Mouse (Mus musculus) spleen, adult 2 months (tissue): ENCODE results near the gene Bola2. TPM values are rescaled to one million over a fixed set of nuclear protein-coding genes. Genes with fewer than 3 reads are reported as not detected.

Source experiments
- DNase-seq, 2 experiments: peaks; one replicate each; pipeline versions ENCODE4 v3.0.0 to v3.0.0-alpha.2; 2012 to 2021; ENCODE audit warnings: low spot score in 2 of 2, low read depth in 1 of 2
- H3K27ac ChIP-seq: fragments of 200-500 bp; 2 replicates; pipeline ENCODE4 v1.5.1; 2012; ENCODE audit warnings: low read length, inconsistent platforms; ENCODE audit not compliant: insufficient read depth
- H3K27me3 ChIP-seq: fragments of 200-500 bp; 2 replicates; pipeline ENCODE4 v1.6.1; 2012; ENCODE audit warnings: mild to moderate bottlenecking, moderate library complexity, low read length, inconsistent platforms; ENCODE audit not compliant: control insufficient read depth, insufficient read depth
- H3K36me3 ChIP-seq: fragments of 200-500 bp; 2 replicates; pipeline ENCODE4 v1.6.1; 2012; ENCODE audit warnings: mild to moderate bottlenecking, low read length, inconsistent platforms; ENCODE audit not compliant: control insufficient read depth, insufficient read depth
- H3K4me1 ChIP-seq: fragments of 200-500 bp; 2 replicates; pipeline ENCODE4 v1.6.1; 2011; ENCODE audit warnings: inconsistent platforms; ENCODE audit not compliant: control insufficient read depth, insufficient read depth, insufficient read length
- H3K4me3 ChIP-seq: fragments of 200-500 bp; 2 replicates; pipeline ENCODE4 v1.5.1; 2011; ENCODE audit warnings: mild to moderate bottlenecking, inconsistent platforms; ENCODE audit not compliant: insufficient read depth, insufficient read length; ENCODE audit errors: extremely low read depth
- CTCF ChIP-seq: fragments of 200-500 bp; IDR thresholded peaks from 2 replicates; pipeline ENCODE4 v1.5.1; 2011; ENCODE audit warnings: mild to moderate bottlenecking, inconsistent platforms; ENCODE audit not compliant: insufficient read depth, insufficient read length, insufficient replicate concordance; ENCODE audit errors: extremely low read depth
- POLR2A ChIP-seq: fragments of 200-500 bp; IDR thresholded peaks from 2 replicates; pipeline ENCODE4 v1.6.1; 2011; ENCODE audit warnings: low read depth, low read length, inconsistent platforms
- WGBS: fragments of 180-500 bp; shearing (Covaris S2); methylation state at CpG from one replicate; pipeline ENCODE4 v1.1.7; 2018; 5-methylcytosine and 5-hydroxymethylcytosine counted together
- polyA plus RNA-seq: library from polyadenylated mRNA; depleted of rRNA; stranded (reverse); fragments of >200 nt; gene quantifications from 2 replicates; pipeline ENCODE4 v1.2.3, GENCODE M21; 2012; rRNA removed

Gene Bola2
- polyA plus RNA-seq, 1 experiment: 37.4 TPM

DNA sequence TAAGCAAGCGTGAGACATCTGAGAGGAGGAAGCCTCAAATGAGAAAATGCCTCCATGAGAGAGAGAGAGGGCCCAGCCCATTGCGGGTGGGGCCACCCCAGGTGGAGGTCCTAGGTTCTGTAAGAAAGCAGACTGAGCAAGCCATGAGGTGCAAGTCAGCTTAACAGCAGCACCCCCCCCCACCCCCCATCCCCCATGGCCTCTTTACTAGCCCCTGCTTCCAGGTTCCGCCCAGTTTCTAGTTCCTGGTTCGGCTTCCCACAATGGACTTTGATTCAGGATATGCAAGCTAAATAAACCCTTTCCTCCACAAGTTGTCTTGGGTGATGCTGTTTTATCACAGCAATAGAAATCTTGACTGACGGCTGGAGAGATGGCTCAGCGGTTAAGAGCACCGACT lies 53.6 kb downstream of the Bola2 start:
- H3K4me1 ChIP-seq: peaks cover 11% of the 10 kb centered on the region; the same call in 1 of the 2 replicates
- TF ChIP-seq CTCF (no peak), POLR2A (no peak)
- no peak for DNase-seq
- no peaks in the 10 kb centered on the region for H3K27me3 ChIP-seq
- 84% methylated on average over 7 of the region's 7 CpGs for WGBS
- no peak overlapping the region for H3K4me3 ChIP-seq
- no peak overlapping the region for H3K27ac ChIP-seq
- no peaks in the 10 kb centered on the region for H3K36me3 ChIP-seq

Other genes with a start within 250 kb of the Bola2 start
- 2.4 and 2.6 TPM in 2 replicates for gene Atp2a1, start 232.3 kb upstream of the Bola2 start, polyA plus RNA-seq
- 53.4 and 67.4 TPM in 2 replicates for gene Sh2b1, start 220.0 kb upstream of the Bola2 start, polyA plus RNA-seq
- gene Tufm, start 208.0 kb upstream of the Bola2 start, polyA plus RNA-seq: 51.8 and 58.1 TPM in 2 replicates
- 208 and 311 TPM in 2 replicates for gene Atxn2l, start 192.0 kb upstream of the Bola2 start, polyA plus RNA-seq
- 61.0 and 64.7 TPM in 2 replicates for gene Eif3c, start 129.0 kb upstream of the Bola2 start, polyA plus RNA-seq
- gene Apobr, start 110.5 kb upstream of the Bola2 start, polyA plus RNA-seq: 13.6 and 15.8 TPM in 2 replicates
- gene Cln3, start 109.6 kb upstream of the Bola2 start, polyA plus RNA-seq: 105 and 118 TPM in 2 replicates
- gene Il27, start 100.5 kb upstream of the Bola2 start, polyA plus RNA-seq: 0.79 and 1.5 TPM in 2 replicates
- gene Nupr1, start 64.5 kb upstream of the Bola2 start, polyA plus RNA-seq: 28.8 and 42.3 TPM in 2 replicates
- 31.4 and 32.3 TPM in 2 replicates for gene Sgf29, start 46.1 kb upstream of the Bola2 start, polyA plus RNA-seq
- gene Sult1a1, start 19.0 kb upstream of the Bola2 start, polyA plus RNA-seq: 10.5 and 12.9 TPM in 2 replicates
- gene Slx1b, start 383 bp downstream of the Bola2 start, polyA plus RNA-seq: 13.2 and 19.5 TPM in 2 replicates
- gene Coro1a, start 12.4 kb downstream of the Bola2 start, polyA plus RNA-seq: 1,755 and 1,932 TPM in 2 replicates
- gene Mapk3, start 64.2 kb downstream of the Bola2 start, polyA plus RNA-seq: 97.0 and 108 TPM in 2 replicates
- gene Gdpd3, start 70.9 kb downstream of the Bola2 start, polyA plus RNA-seq: 7.7 and 62.7 TPM in 2 replicates
- gene Ypel3, start 81.6 kb downstream of the Bola2 start, polyA plus RNA-seq: 393 and 605 TPM in 2 replicates
- 16.6 and 17.9 TPM in 2 replicates for gene Tbx6, start 86.1 kb downstream of the Bola2 start, polyA plus RNA-seq
- 175 and 184 TPM in 2 replicates for gene Ppp4c, start 97.1 kb downstream of the Bola2 start, polyA plus RNA-seq
- 0.30 and 0.62 TPM in 2 replicates for gene Fam57b, start 102.3 kb downstream of the Bola2 start, polyA plus RNA-seq
- gene 4930451I11Rik, start 136.2 kb downstream of the Bola2 start, polyA plus RNA-seq: not detected in 2 replicates
- gene Doc2a, start 152.0 kb downstream of the Bola2 start, polyA plus RNA-seq: not detected in 2 replicates
- gene Hirip3, start 166.6 kb downstream of the Bola2 start, polyA plus RNA-seq: 7.4 and 8.6 TPM in 2 replicates
- 40.1 and 56.0 TPM in 2 replicates for gene Ino80e, start 167.0 kb downstream of the Bola2 start, polyA plus RNA-seq
- 97.0 and 109 TPM in 2 replicates for gene Taok2, start 189.3 kb downstream of the Bola2 start, polyA plus RNA-seq
- 81.7 and 94.0 TPM in 2 replicates for gene Tmem219, start 227.5 kb downstream of the Bola2 start, polyA plus RNA-seq
- gene Kctd13, start 233.5 kb downstream of the Bola2 start, polyA plus RNA-seq: 21.5 and 29.9 TPM in 2 replicates